Mouse (Mus musculus): ENCODE data around the gene 4933428G20Rik.

- TF ChIP-seq CTCF (IDR thresholded peaks at IDR 0.05; ENCODE audit: low read depth, low read length) (no peak), GATA1 (IDR thresholded peaks at IDR 0.05; ENCODE audit: borderline replicate concordance, low read length) (no peak), POLR2AphosphoS5 (IDR thresholded peaks at IDR 0.05; ENCODE audit: insufficient replicate concordance, low read depth, low read length) (no peak), TAL1 (conservative IDR thresholded peaks at IDR 0.05; ENCODE audit: low read depth, low read length) (no peak)
Measured at GRCm38 (mm10) chr11:97543181-97543733, 43.1 kb upstream of the 4933428G20Rik start.
